28 mouse cellular contexts compared by ENCODE assay signal in the genomic region with DNA sequence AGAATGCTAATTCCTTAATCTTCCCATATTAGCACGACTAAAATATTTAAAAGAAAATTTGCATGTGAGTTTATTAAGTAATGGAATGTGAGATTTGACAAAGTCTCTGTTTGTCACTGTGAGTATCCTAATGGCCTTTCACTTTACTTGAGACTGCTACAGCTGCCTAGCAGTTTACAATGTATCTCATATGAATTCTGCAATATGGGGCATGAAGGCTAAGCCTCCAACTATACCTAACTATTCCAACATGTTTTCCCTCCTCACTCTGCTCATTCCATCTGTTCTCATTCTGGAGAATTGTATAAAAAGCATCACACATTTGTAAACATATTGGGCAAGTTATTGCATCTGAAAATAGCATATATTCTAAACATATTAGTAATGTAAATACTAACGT.
"Had no signal": no experiment of that assay in that cellular context is flagged by ENCODE, and none has a peak within 500 bp of the region (broad histone marks: within the 10 kb centered on the region; RNA-seq: fewer than 3 reads in every experiment).

No protein-coding gene starts in this region.

- H3K9ac ChIP-seq: heart, embryonic 13.5 days; heart, embryonic 15.5 days; hindbrain, embryonic 13.5 days; hindbrain, embryonic 15.5 days; kidney, embryonic 15.5 days; limb, embryonic 13.5 days; limb, embryonic 15.5 days; liver, embryonic 13.5 days; liver, embryonic 15.5 days; liver, postnatal 0 days had no signal

- H3K27ac ChIP-seq: heart, adult 2 months; heart, embryonic 13.5 days; heart, embryonic 15.5 days; hindbrain, embryonic 13.5 days; hindbrain, embryonic 15.5 days; hindbrain, postnatal 0 days; kidney, embryonic 15.5 days; kidney, postnatal 0 days; limb, embryonic 13.5 days; limb, embryonic 15.5 days; liver, embryonic 13.5 days; liver, embryonic 15.5 days had no signal

- H3K4me1 ChIP-seq: heart, embryonic 13.5 days; heart, embryonic 15.5 days; hindbrain, embryonic 13.5 days; hindbrain, embryonic 15.5 days; kidney, embryonic 15.5 days; limb, embryonic 13.5 days; limb, embryonic 15.5 days; liver, embryonic 13.5 days; liver, embryonic 15.5 days had no signal

- ATAC-seq: hindbrain, postnatal 0 days; intestine, embryonic 16.5 days; liver, postnatal 0 days had no signal

- H3K36me3 ChIP-seq: heart, embryonic 13.5 days; heart, embryonic 15.5 days; hindbrain, embryonic 13.5 days; hindbrain, embryonic 15.5 days; kidney, embryonic 15.5 days; limb, embryonic 13.5 days; limb, embryonic 15.5 days; liver, embryonic 13.5 days; liver, embryonic 15.5 days had no signal

- DNase-seq: gastrocnemius, postnatal 14 days; gastrocnemius, postnatal 36 days; heart, adult 11 months; heart, adult 2 months; heart, postnatal 14 days; heart, postnatal 36 days; kidney, adult 11 months; kidney, adult 2 months; kidney, adult 9 months; kidney, postnatal 14 days; kidney, postnatal 36 days; layer of hippocampus, adult 9-11 months; layer of hippocampus, postnatal 36 days; left cerebral cortex, postnatal 4 days; liver, embryonic 13.5 days; liver, postnatal 0 days had no signal

- H3K9me3 ChIP-seq: heart, embryonic 13.5 days; heart, embryonic 15.5 days; hindbrain, embryonic 13.5 days; hindbrain, embryonic 15.5 days; kidney, embryonic 15.5 days; limb, embryonic 13.5 days; limb, embryonic 15.5 days; liver, embryonic 13.5 days; liver, embryonic 15.5 days had no signal

- H3K4me2 ChIP-seq: heart, embryonic 11.5 days; heart, embryonic 13.5 days; heart, embryonic 15.5 days; hindbrain, embryonic 13.5 days; hindbrain, embryonic 15.5 days; kidney, embryonic 15.5 days; limb, embryonic 13.5 days; limb, embryonic 15.5 days; liver, embryonic 13.5 days; liver, embryonic 15.5 days had no signal

- H3K27me3 ChIP-seq: heart, embryonic 13.5 days; heart, embryonic 15.5 days; hindbrain, embryonic 13.5 days; hindbrain, embryonic 15.5 days; kidney, embryonic 15.5 days; limb, embryonic 13.5 days; limb, embryonic 15.5 days; liver, embryonic 13.5 days; liver, embryonic 15.5 days had no signal

- H3K4me3 ChIP-seq: heart, adult 2 months; heart, embryonic 13.5 days; heart, embryonic 15.5 days; hindbrain, embryonic 13.5 days; hindbrain, embryonic 15.5 days; kidney, embryonic 15.5 days; limb, embryonic 13.5 days; limb, embryonic 15.5 days; liver, embryonic 13.5 days; liver, embryonic 15.5 days had no signal
